Mouse (Mus musculus): ENCODE measurements around the gene Anxa6.

DNA sequence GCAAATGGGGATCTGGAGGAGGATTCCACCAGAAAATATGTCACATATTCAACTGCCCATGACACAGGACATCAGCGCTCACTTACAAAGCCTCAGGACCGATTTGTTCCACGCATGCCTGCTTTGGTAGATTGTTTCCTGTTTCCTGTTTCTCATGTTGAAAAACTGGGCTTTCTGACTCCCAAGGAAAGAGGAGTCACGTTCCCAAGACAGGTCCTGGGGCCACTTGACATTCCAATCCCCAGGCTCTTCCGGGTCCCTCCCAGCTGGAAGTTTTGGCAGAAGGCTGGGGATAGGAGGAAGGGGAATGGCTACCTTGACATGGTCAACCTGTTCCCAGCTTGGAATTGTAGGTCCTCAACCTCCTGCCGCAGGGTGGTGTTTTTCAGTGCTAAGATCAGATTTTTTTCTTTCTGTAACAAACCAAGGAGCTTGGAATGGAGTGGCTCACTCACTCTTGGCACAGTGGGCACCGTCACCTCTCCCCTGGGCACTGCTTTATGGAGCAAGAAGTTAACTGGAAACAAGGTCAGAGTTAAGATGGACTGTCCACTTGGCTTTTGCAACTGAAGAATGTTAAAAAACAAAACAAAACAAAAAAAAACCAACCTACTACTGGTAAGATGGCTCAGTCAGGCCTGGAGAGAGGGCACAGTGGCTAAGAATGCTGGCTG is 17.7 kb upstream of the Anxa6 start:
- TF ChIP-seq MAX (IDR thresholded peaks at IDR 0.05; ENCODE audit: low read length) (no peak), CTCF (IDR thresholded peaks at IDR 0.05 in 2 of 3, conservative IDR thresholded peaks at IDR 0.05 in 1 of 3; ENCODE audit: control insufficient read depth in 1 of 3, insufficient read depth in 1 of 3, low read depth in 2 of 3, low read length in 3 of 3, poor library complexity in 1 of 3, severe bottlenecking in 1 of 3) (no peak), POLR2A (IDR thresholded peaks at IDR 0.05; ENCODE audit: control insufficient read depth in 1 of 2, insufficient read depth in 1 of 2, low read depth in 1 of 2, low read length in 2 of 2, poor library complexity in 1 of 2) (no peak), ZC3H11A (IDR thresholded peaks at IDR 0.05; ENCODE audit: low read depth, low read length) (no peak)
